Mouse (Mus musculus) left cerebral cortex, postnatal 14 days (tissue): ENCODE data around the gene Gys1. TPM values are rescaled to one million over a fixed set of nuclear protein-coding genes. Genes with fewer than 3 reads are reported as not detected.

ENCODE experiments used
- DNase-seq, 2 experiments: peaks; one replicate each; pipeline ENCODE4 v3.0.0; 2021 to 2022; ENCODE audit warnings: low spot score in 2 of 2, mixed read lengths in 1 of 2
- intact Hi-C: fragments of 180-260 bp; cut with DNase I; formaldehyde crosslinking; loops from one replicate; pipeline ENCODE4 v1.15.1; 2025
- total RNA-seq, 2 experiments: library from RNA; stranded (reverse); gene quantifications; 2 replicates each; pipeline ENCODE4 v1.2.3; 2021

The Gys1 gene
- total RNA-seq, 2 experiments from 2014 or later, result 14.4 to 16.3 TPM

GRCm38 (mm10) chr7:45413113-45413863, 21.4 kb upstream of the Gys1 start, which contains the start of gene Ntf5:
Gene Ntf5 (plus strand): TSS chr7:45413695.
- DNase-seq, result no peak

GRCm38 (mm10) chr7:45413864-45414739, 20.5 kb upstream of the Gys1 start:
- DNase-seq, result no peak
- intact Hi-C loops, result no loop called here

More at GRCm38 (mm10) chr7:45413113-45413863, 21.4 kb upstream of the Gys1 start, which contains the start of gene Ntf5:
- intact Hi-C loops, result no loop called here

GRCm38 (mm10) chr7:45414740-45415224, 19.9 kb upstream of the Gys1 start:
- no peak for DNase-seq
- intact Hi-C loops, result no loop called here

GRCm38 (mm10) chr7:45415636-45416035, 19.0 kb upstream of the Gys1 start:
- no peak for DNase-seq
- intact Hi-C loops, result no loop called here

- intact Hi-C loops, result no loop called here
Measured at GRCm38 (mm10) chr7:45417962-45418492, 16.6 kb upstream of the Gys1 start.

GRCm38 (mm10) chr7:45419859-45420614, 14.6 kb upstream of the Gys1 start:
- no peak for DNase-seq
- intact Hi-C loops, result no loop called here

More at GRCm38 (mm10) chr7:45417962-45418492, 16.6 kb upstream of the Gys1 start:
- no peak for DNase-seq

- intact Hi-C loops, result no loop called here
- no peak for DNase-seq
Measured at GRCm38 (mm10) chr7:45420615-45420919, 14.1 kb upstream of the Gys1 start, which contains the start of gene Lhb. Gene Lhb (plus strand): TSS chr7:45420820.

- intact Hi-C loops, result no loop called here
- DNase-seq, result no peak
Measured at GRCm38 (mm10) chr7:45421194-45421593, 13.4 kb upstream of the Gys1 start.

GRCm38 (mm10) chr7:45426556-45426955, 8.1 kb upstream of the Gys1 start:
- DNase-seq, result no peak

GRCm38 (mm10) chr7:45433835-45434202, 825 bp upstream of the Gys1 start:
- intact Hi-C loops, result no loop called here
- no peak for DNase-seq

More at GRCm38 (mm10) chr7:45426556-45426955, 8.1 kb upstream of the Gys1 start:
- intact Hi-C loops, result no loop called here

- intact Hi-C loops, result no loop called here
- DNase-seq, result no peak
Measured at GRCm38 (mm10) chr7:45435038-45435437, 394 bp downstream of the Gys1 start.

- DNase-seq, result no peak
- intact Hi-C loops, result no loop called here
Measured at GRCm38 (mm10) chr7:45436444-45436843, 1.8 kb downstream of the Gys1 start.

GRCm38 (mm10) chr7:45437046-45437445, 2.4 kb downstream of the Gys1 start:
- intact Hi-C loops, result no loop called here

GRCm38 (mm10) chr7:45437521-45438276, 3.1 kb downstream of the Gys1 start, which contains the start of gene Ruvbl2:
Gene Ruvbl2 (minus strand): TSS chr7:45438096.
- intact Hi-C loops, result no loop called here
- no peak for DNase-seq

More at GRCm38 (mm10) chr7:45437046-45437445, 2.4 kb downstream of the Gys1 start:
- no peak for DNase-seq

GRCm38 (mm10) chr7:45443526-45444420, 9.1 kb downstream of the Gys1 start:
- no peak for DNase-seq
- intact Hi-C loops, result no loop called here

GRCm38 (mm10) chr7:45446589-45446988, 11.9 kb downstream of the Gys1 start:
- no peak for DNase-seq
- intact Hi-C loops, result no loop called here

- intact Hi-C loops, result no loop called here
- DNase-seq, result peak in 1 of 2 experiments; percentile 52
Measured at GRCm38 (mm10) chr7:45447325-45447990, 12.8 kb downstream of the Gys1 start.
